Mouse (Mus musculus): Measurements from ENCODE around the gene Vmn2r30.
"Not testable (repeated sequence)": the region's sequence is repeated elsewhere in the genome, so short reads cannot be mapped to it uniquely, and the experiment has no call there.

Vmn2r30 gene

DNA sequence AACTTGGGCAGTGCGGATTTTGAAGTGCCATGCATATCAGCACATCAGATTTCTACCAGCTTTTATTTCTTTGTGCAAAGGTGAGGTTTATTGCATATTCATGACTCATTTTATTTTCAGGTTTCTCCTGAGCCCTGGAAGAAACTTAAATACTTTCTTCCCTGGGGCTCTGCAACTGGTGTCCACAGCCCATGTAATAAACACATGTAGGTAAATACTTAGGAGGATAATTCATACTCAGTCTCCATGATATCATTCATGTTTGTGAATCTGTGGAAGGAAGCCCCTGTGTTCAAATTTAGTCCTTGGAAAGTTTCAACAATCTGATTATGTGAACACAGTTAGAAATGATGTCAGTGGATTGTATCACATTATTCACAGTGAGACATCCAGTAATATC is at the start of gene Vmn2r30:
Gene Vmn2r30 (minus strand): TSS at position 101 of the 400 bp plus-strand sequence.
- not testable (repeated sequence) for DNase-seq

- peak in 1 of 2 experiments; percentile 27 for DNase-seq
These were observed 37.0 kb upstream of the Vmn2r30 start, which contains the start of gene Gm45783 for GRCm38 (mm10) chr7:7374431-7374830. Gene Gm45783 (minus strand): TSS chr7:7374573.

DNA sequence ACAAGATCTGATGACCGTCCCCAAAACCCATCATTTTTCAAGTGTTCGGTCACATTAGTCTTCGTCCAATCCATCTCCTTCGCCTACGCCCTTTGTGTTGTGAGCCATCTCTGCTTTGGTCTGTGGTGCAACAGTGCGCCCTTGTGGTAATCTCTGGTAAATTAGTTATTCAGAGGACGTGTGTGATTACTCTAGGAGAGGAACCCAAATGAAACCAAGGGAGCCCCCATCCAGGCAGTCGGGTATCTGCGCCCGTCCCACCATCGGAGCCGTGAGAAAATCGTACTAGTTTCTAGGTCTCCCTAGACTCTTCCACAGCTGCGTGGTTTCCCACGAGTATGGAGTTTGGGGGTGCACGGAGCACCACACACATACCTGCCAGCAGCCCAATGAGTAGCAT is 41.8 kb downstream of the Vmn2r30 start:
- DNase-seq: peak; percentile 55 to 57

- DNase-seq: no peak
These were observed 56.0 kb downstream of the Vmn2r30 start for GRCm38 (mm10) chr7:7281383-7281782.

GRCm38 (mm10) chr7:7277966-7278567 is 59.3 kb downstream of the Vmn2r30 start, which contains the start of gene Gm45844:
Gene Gm45844 (minus strand): TSS chr7:7278289.
- peak; percentile 89 to 94 for DNase-seq

GRCm38 (mm10) chr7:7277556-7277955 is 59.9 kb downstream of the Vmn2r30 start:
- DNase-seq: peak; percentile 56 to 72

Measured in kidney, postnatal 4 days (tissue).